Mouse (Mus musculus) bone marrow, adult 2 months (tissue): ENCODE results near the gene Gm13088.
"Not testable (repeated sequence)": the region's sequence is repeated elsewhere in the genome, so short reads cannot be mapped to it uniquely, and the experiment has no call there.

Source experiments
- CTCF ChIP-seq: fragments of 200-500 bp; IDR thresholded peaks from 2 replicates; pipeline ENCODE4 v1.5.1; 2011; ENCODE audit warnings: low read length, control low read depth; ENCODE audit not compliant: control insufficient read depth, insufficient read depth
- POLR2A ChIP-seq: fragments of 200-500 bp; IDR thresholded peaks from 2 replicates; pipeline ENCODE4 v1.6.1; 2011; ENCODE audit warnings: low read depth, mild to moderate bottlenecking, control low read depth, low read length, borderline replicate concordance; ENCODE audit not compliant: control insufficient read depth

- not testable (repeated sequence) for TF ChIP-seq POLR2A, CTCF
Observed at GRCm38 (mm10) chr4:143614703-143615102, 42.3 kb downstream of the Gm13088 start, which contains the start of gene Gm13083.
